Mouse (Mus musculus) MEL (cell line): ENCODE results near the gene Zfp950. TPM values are rescaled to one million over a fixed set of nuclear protein-coding genes. Genes with fewer than 3 reads are reported as not detected.
A peak's percentile ranks its signal among the peaks of the same experiment; 100 is the strongest.

ENCODE experiments used
- DNase-seq: peaks from one replicate; pipeline ENCODE4 v3.0.0; 2011; ENCODE audit warnings: low read depth, low spot score
- H3K27ac ChIP-seq: 2 replicates; pipeline ENCODE4 v1.5.1; 2012; ENCODE audit warnings: low read depth, mild to moderate bottlenecking, control low read depth, low read length, moderate library complexity; ENCODE audit not compliant: control insufficient read depth
- H3K27me3 ChIP-seq, 2 experiments: fragments of 150-350 bp in 1 of 2; sonication (generic) in 1 of 2; 2 replicates each; pipeline ENCODE4 v1.6.1; 2012; ENCODE audit warnings: low read length in 2 of 2, mild to moderate bottlenecking in 2 of 2, improper control_type of control experiment in 1 of 2, moderate library complexity in 1 of 2; ENCODE audit not compliant: insufficient read depth in 2 of 2, control insufficient read depth in 1 of 2
- H3K36me3 ChIP-seq, 2 experiments: 2 replicates each; pipeline ENCODE4 v1.6.1; 2012 to 2014; ENCODE audit warnings: low read length in 2 of 2, improper control_type of control experiment in 1 of 2, inconsistent platforms in 1 of 2, mild to moderate bottlenecking in 1 of 2; ENCODE audit not compliant: insufficient read depth in 2 of 2, control insufficient read depth in 1 of 2
- H3K4me1 ChIP-seq, 2 experiments: fragments of 150-350 bp in 1 of 2; sonication (generic) in 1 of 2; 2 replicates each; pipeline ENCODE4 v1.6.1; 2012; ENCODE audit warnings: low read length in 2 of 2, improper control_type of control experiment in 1 of 2, mild to moderate bottlenecking in 1 of 2; ENCODE audit not compliant: insufficient read depth in 2 of 2, control insufficient read depth in 1 of 2
- H3K4me3 ChIP-seq, 2 experiments: fragments of 150-350 bp in 1 of 2; sonication (generic) in 1 of 2; 2 replicates each; pipeline ENCODE4 v1.5.1; 2012; ENCODE audit warnings: low read depth in 2 of 2, low read length in 2 of 2, mild to moderate bottlenecking in 2 of 2, moderate library complexity in 2 of 2, control low read depth in 1 of 2, improper control_type of control experiment in 1 of 2; ENCODE audit not compliant: control insufficient read depth in 1 of 2, insufficient read depth in 1 of 2
- H3K79me2 ChIP-seq: 2 replicates; pipeline ENCODE4 v1.6.1; 2012; ENCODE audit warnings: mild to moderate bottlenecking, low read length, moderate library complexity; ENCODE audit not compliant: control insufficient read depth, poor library complexity, insufficient read depth
- H3K9ac ChIP-seq: 2 replicates; pipeline ENCODE4 v1.6.1; 2012; ENCODE audit warnings: low read depth, mild to moderate bottlenecking, control low read depth, low read length, moderate library complexity; ENCODE audit not compliant: control insufficient read depth, poor library complexity, severe bottlenecking
- H3K9me3 ChIP-seq: fragments of 150-350 bp; sonication (generic); replicated peaks from 2 replicates; pipeline ENCODE4 v1.6.1; 2012; ENCODE audit warnings: mild to moderate bottlenecking, low read length, improper control_type of control experiment, moderate library complexity; ENCODE audit not compliant: insufficient read depth
- BHLHE40 ChIP-seq: IDR thresholded peaks from 2 replicates; pipeline ENCODE4 v1.6.1; 2012; ENCODE audit warnings: low read depth, mild to moderate bottlenecking, inconsistent platforms, low read length, improper control_type of control experiment, borderline replicate concordance
- CTCF ChIP-seq, 3 experiments: IDR thresholded peaks in 2 of 3; conservative IDR thresholded peaks in 1 of 3; 2 replicates each; pipeline ENCODE4 v1.5.1; 2011 to 2012; ENCODE audit warnings: low read length in 3 of 3, low read depth in 2 of 3, mild to moderate bottlenecking in 2 of 3, improper control_type of control experiment in 1 of 3, inconsistent platforms in 1 of 3, mixed read lengths in 1 of 3, moderate library complexity in 1 of 3; ENCODE audit not compliant: control insufficient read depth in 1 of 3, insufficient read depth in 1 of 3, poor library complexity in 1 of 3, severe bottlenecking in 1 of 3
- ELF1 ChIP-seq: IDR thresholded peaks from 2 replicates; pipeline ENCODE4 v1.6.1; 2014; ENCODE audit warnings: low read depth, mild to moderate bottlenecking, inconsistent platforms, low read length, improper control_type of control experiment, moderate library complexity
- EP300 ChIP-seq, 2 experiments: IDR thresholded peaks; 2 replicates each; pipeline ENCODE4 v1.6.1; 2011; ENCODE audit warnings: improper control_type of control experiment in 2 of 2, low read length in 2 of 2, low read depth in 1 of 2, mild to moderate bottlenecking in 1 of 2
- ETS1 ChIP-seq: IDR thresholded peaks from 2 replicates; pipeline ENCODE4 v1.6.1; 2012; ENCODE audit warnings: low read depth, mild to moderate bottlenecking, inconsistent platforms, low read length, improper control_type of control experiment, moderate library complexity
- GABPA ChIP-seq: IDR thresholded peaks from 2 replicates; pipeline ENCODE4 v1.6.1; 2012; ENCODE audit warnings: low read depth, mild to moderate bottlenecking, inconsistent platforms, low read length, improper control_type of control experiment, moderate library complexity
- GATA1 ChIP-seq: IDR thresholded peaks from 2 replicates; pipeline ENCODE4 v1.6.1; 2011; ENCODE audit warnings: low read depth, low read length, improper control_type of control experiment
- HCFC1 ChIP-seq: IDR thresholded peaks from 2 replicates; pipeline ENCODE4 v1.6.1; 2012; ENCODE audit warnings: low read depth, mild to moderate bottlenecking, inconsistent platforms, low read length, improper control_type of control experiment, moderate library complexity
- JUND ChIP-seq: IDR thresholded peaks from 2 replicates; pipeline ENCODE4 v1.6.1; 2011; ENCODE audit warnings: low read depth, mild to moderate bottlenecking, improper control_type of control experiment, low read length
- KAT2A ChIP-seq: conservative IDR thresholded peaks from 2 replicates; pipeline ENCODE4 v1.6.1; 2012; ENCODE audit warnings: low read depth, low read length, improper control_type of control experiment, inconsistent platforms
- MAX ChIP-seq: IDR thresholded peaks from 2 replicates; pipeline ENCODE4 v1.6.1; 2011; ENCODE audit warnings: low read length, improper control_type of control experiment
- MEF2A ChIP-seq: IDR thresholded peaks from 2 replicates; pipeline ENCODE4 v1.6.1; 2014; ENCODE audit warnings: low read depth, mild to moderate bottlenecking, inconsistent platforms, low read length, improper control_type of control experiment; ENCODE audit not compliant: poor library complexity, insufficient replicate concordance, severe bottlenecking; ENCODE audit errors: extremely low read depth
- MYC ChIP-seq: IDR thresholded peaks from 2 replicates; pipeline ENCODE4 v1.6.1; 2011; ENCODE audit warnings: low read depth, mild to moderate bottlenecking, low read length, improper control_type of control experiment, moderate library complexity
- NRF1 ChIP-seq: IDR thresholded peaks from 2 replicates; pipeline ENCODE4 v1.6.1; 2014; ENCODE audit warnings: low read depth, mild to moderate bottlenecking, inconsistent platforms, low read length, improper control_type of control experiment, moderate library complexity; ENCODE audit not compliant: poor library complexity, insufficient read depth, severe bottlenecking
- RAD21 ChIP-seq: IDR thresholded peaks from 2 replicates; pipeline ENCODE4 v1.6.1; 2011; ENCODE audit warnings: mild to moderate bottlenecking, low read depth, low read length, improper control_type of control experiment
- RCOR1 ChIP-seq: IDR thresholded peaks from 2 replicates; pipeline ENCODE4 v1.6.1; 2012; ENCODE audit warnings: low read depth, mild to moderate bottlenecking, inconsistent platforms, low read length, improper control_type of control experiment
- SIN3A ChIP-seq: IDR thresholded peaks from 2 replicates; pipeline ENCODE4 v1.6.1; 2012; ENCODE audit warnings: low read length, improper control_type of control experiment, inconsistent platforms
- SMC3 ChIP-seq: IDR thresholded peaks from 2 replicates; pipeline ENCODE4 v1.6.1; 2011; ENCODE audit warnings: low read depth, low read length, improper control_type of control experiment
- TAL1 ChIP-seq: IDR thresholded peaks from 2 replicates; pipeline ENCODE4 v1.6.1; 2012; ENCODE audit warnings: mild to moderate bottlenecking, inconsistent platforms, low read length, moderate library complexity, mixed read lengths
- TBP ChIP-seq: IDR thresholded peaks from 2 replicates; pipeline ENCODE4 v1.8.0; 2011; ENCODE audit warnings: low read depth, low read length, improper control_type of control experiment
- TCF12 ChIP-seq: IDR thresholded peaks from 2 replicates; pipeline ENCODE4 v1.6.1; 2014; ENCODE audit warnings: low read depth, mild to moderate bottlenecking, inconsistent platforms, low read length, improper control_type of control experiment, moderate library complexity
- USF1 ChIP-seq: IDR thresholded peaks from 2 replicates; pipeline ENCODE4 v1.6.1; 2014; ENCODE audit warnings: low read depth, mild to moderate bottlenecking, inconsistent platforms, low read length, improper control_type of control experiment, moderate library complexity
- ZC3H11A ChIP-seq: IDR thresholded peaks from 2 replicates; pipeline ENCODE4 v1.6.1; 2012; ENCODE audit warnings: low read depth, mild to moderate bottlenecking, inconsistent platforms, low read length, improper control_type of control experiment
- ZKSCAN1 ChIP-seq: IDR thresholded peaks from 2 replicates; pipeline ENCODE4 v1.6.1; 2012; ENCODE audit warnings: low read depth, mild to moderate bottlenecking, inconsistent platforms, low read length, improper control_type of control experiment, moderate library complexity
- ZNF384 ChIP-seq: IDR thresholded peaks from 2 replicates; pipeline ENCODE4 v1.6.1; 2012; ENCODE audit warnings: low read depth, mild to moderate bottlenecking, inconsistent platforms, low read length, improper control_type of control experiment
- polyA plus RNA-seq, 2 experiments: library from polyadenylated mRNA; stranded (reverse) in 1 of 2; unstranded in 1 of 2; fragments of >175 nt in 1 of 2; fragments of >200 nt in 1 of 2; gene quantifications; 2 replicates each; pipeline versions ENCODE4 v1.2.1 to v1.2.4; 2012; ENCODE audit warnings: low replicate concordance in 2 of 2, low read depth in 1 of 2; ENCODE audit not compliant: insufficient read length in 2 of 2, insufficient read depth in 1 of 2, missing spikeins in 1 of 2
- total RNA-seq: library from RNA; depleted of rRNA; stranded (reverse); fragments of 300-350 nt; gene quantifications from 2 replicates; pipeline ENCODE4 v1.2.3, GENCODE M21; 2012

The Zfp950 gene
- total and polyA plus RNA-seq, 3 experiments = 5.4 to 113 (median 12.1) TPM

GRCm38 (mm10) chr19:61084149-61084940, 56.3 kb downstream of the Zfp950 start:
- TF ChIP-seq SIN3A (peak; percentile 73), USF1 (0 out of 2 replicates have a peak, but pooled peaks have one; percentile 29), MYC (no peak), KAT2A (no peak), GATA1 (peak; percentile 51), JUND (peak; percentile 70; the same call in 1 of the 2 replicates), ETS1 (peak; percentile 8), BHLHE40 (0 out of 2 replicates have a peak, but pooled peaks have one; percentile 37), RAD21 (peak; percentile 99), TBP (peak; percentile 61; the same call in 1 of the 2 replicates), GABPA (no peak), ZNF384 (peak; percentile 69; the same call in 1 of the 2 replicates), CTCF (IDR thresholded peaks at IDR 0.05 in 2 of 3, conservative IDR thresholded peaks at IDR 0.05 in 1 of 3; ENCODE audit: control insufficient read depth in 1 of 3, insufficient read depth in 1 of 3, low read depth in 2 of 3, low read length in 3 of 3, poor library complexity in 1 of 3, severe bottlenecking in 1 of 3) (peak; percentile 98 to 99 (median 99)), NRF1 (0 out of 2 replicates have a peak, but pooled peaks have one; percentile 18), MEF2A (no peak), EP300 (IDR thresholded peaks at IDR 0.05; ENCODE audit: low read depth in 1 of 2, low read length in 2 of 2) (peak; percentile 67), MAX (peak; percentile 57), TCF12 (peak; percentile 71), SMC3 (peak; percentile 99), ZC3H11A (peak; percentile 98), ZKSCAN1 (no peak), ELF1 (no peak; the same call in 1 of the 2 replicates), TAL1 (peak; percentile 39; the same call in 1 of the 2 replicates), HCFC1 (0 out of 2 replicates have a peak, but pooled peaks have one; percentile 43), RCOR1 (peak; percentile 68)
- TF ChIP-seq, all 39 proteins: peak for 19
- Histone ChIP-seq H3K36me3 (peaks cover 0 to 24% of the 10 kb centered on the region in 2 experiments; a peak in 2 of 4 replicates), H3K27ac (peak overlapping the region; percentile 48), H3K9me3 (no peaks in the 10 kb centered on the region), H3K27me3 (no peaks in the 10 kb centered on the region), H3K4me1 (peaks cover 16 to 29% of the 10 kb centered on the region in 2 experiments), H3K9ac (no peak overlapping the region), H3K4me3 (no peak overlapping the region), H3K79me2 (no peaks in the 10 kb centered on the region)
- DNase-seq = peak; percentile 98
